Mouse (Mus musculus) forebrain, postnatal 0 days (tissue): ENCODE measurements around the gene Reg2. TPM values are rescaled to one million over a fixed set of nuclear protein-coding genes. Genes with fewer than 3 reads are reported as not detected.

Experiments used
- ATAC-seq: fragments of 200-750 bp; cut with Nextera tagmentation; 2 replicates; pipeline ENCODE4 v1.8.0; 2017; ENCODE audit warnings: mild to moderate bottlenecking, moderate library complexity
- DNase-seq: peaks from one replicate; pipeline ENCODE4 v3.0.0-alpha.2; 2015
- H3K27ac ChIP-seq: fragments of 300-500 bp; sonication (generic); 2 replicates; pipeline ENCODE4 v1.5.1; 2014; ENCODE audit warnings: low read depth, mild to moderate bottlenecking, antibody characterized with exemption, low read length, moderate library complexity, mixed read lengths
- H3K27me3 ChIP-seq: fragments of 300-500 bp; sonication (generic); 2 replicates; pipeline ENCODE4 v1.6.1; 2014; ENCODE audit warnings: mild to moderate bottlenecking, low read length, mixed read lengths; ENCODE audit not compliant: insufficient read depth
- H3K36me3 ChIP-seq: fragments of 300-500 bp; sonication (generic); 2 replicates; pipeline ENCODE4 v1.6.1; 2014; ENCODE audit warnings: mild to moderate bottlenecking, moderate library complexity; ENCODE audit not compliant: insufficient read depth
- H3K4me1 ChIP-seq: fragments of 300-500 bp; sonication (generic); 2 replicates; pipeline ENCODE4 v1.6.1; 2014; ENCODE audit warnings: antibody characterized with exemption; ENCODE audit not compliant: insufficient read depth
- H3K4me2 ChIP-seq: fragments of 300-500 bp; sonication (generic); 2 replicates; pipeline ENCODE4 v1.6.1; 2014; ENCODE audit warnings: low read depth, mild to moderate bottlenecking, moderate library complexity
- H3K4me3 ChIP-seq: fragments of 300-500 bp; sonication (generic); 2 replicates; pipeline ENCODE4 v1.5.1; 2014; ENCODE audit warnings: low read depth, low read length, mixed read lengths
- H3K9ac ChIP-seq: fragments of 300-500 bp; sonication (generic); 2 replicates; pipeline ENCODE4 v1.6.1; 2014; ENCODE audit warnings: mild to moderate bottlenecking
- H3K9me3 ChIP-seq: fragments of 300-500 bp; sonication (generic); 2 replicates; pipeline ENCODE4 v1.6.1; 2016; ENCODE audit warnings: low read length
- CTCF ChIP-seq: sonication (generic); IDR thresholded peaks from 2 replicates; pipeline ENCODE4 v1.5.1; 2016; ENCODE audit warnings: antibody characterized with exemption, control low read depth, low read depth
- WGBS: fragments of 180-500 bp; shearing (Covaris S2); extraction: QIAGEN DNeasy Blood & Tissue Kit; methylation state at CpG from one replicate; pipeline ENCODE4 v1.1.7; 2014; 5-methylcytosine and 5-hydroxymethylcytosine counted together
- polyA plus RNA-seq: library from polyadenylated mRNA; unstranded; fragments of >200 nt; fragmentation: Nextera tagmentation; extraction: Ambion mirVana; gene quantifications from 2 replicates; pipeline ENCODE4 v1.2.1, GENCODE M21; 2015
- total RNA-seq: library from RNA; depleted of rRNA; stranded (reverse); fragments of >200 nt; gene quantifications from 2 replicates; pipeline ENCODE4 v1.2.3, GENCODE M21; 2014; rRNA removed

The Reg2 gene
- total and polyA plus RNA-seq, 2 experiments from 2014 or later = not detected

- Histone ChIP-seq H3K4me2 (no peak overlapping the region), H3K4me1 (no peaks in the 10 kb centered on the region), H3K9ac (no peak overlapping the region), H3K9me3 (no peaks in the 10 kb centered on the region), H3K27me3 (no peaks in the 10 kb centered on the region), H3K4me3 (no peak overlapping the region), H3K27ac (no peak overlapping the region), H3K36me3 (no peaks in the 10 kb centered on the region)
- DNase-seq (no peak), ATAC-seq (no peak)
- WGBS = 90% methylated on average over 3 of the region's 3 CpGs
- TF ChIP-seq CTCF = no peak
Measured at GRCm38 (mm10) chr6:78425497-78425896, 30.1 kb downstream of the Reg2 start.

DNA sequence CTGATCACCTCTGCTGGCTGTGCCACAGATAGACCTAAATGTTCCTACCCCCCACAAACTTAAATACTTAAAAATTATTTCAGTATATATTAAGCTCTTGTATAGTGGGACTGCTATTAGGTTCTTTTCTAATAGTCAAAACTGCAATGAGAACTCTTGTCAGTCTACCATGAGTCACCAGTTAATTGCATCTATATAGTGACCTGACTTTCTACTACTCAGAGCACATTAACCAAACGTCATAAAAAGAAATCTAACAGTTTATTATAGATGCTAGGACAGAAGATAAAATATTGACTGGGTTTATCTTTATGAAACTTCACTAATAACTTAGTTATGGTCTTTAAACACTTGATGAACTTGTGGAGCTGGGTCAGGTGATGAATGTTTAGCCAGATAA lies 51.8 kb downstream of the Reg2 start:
- ATAC-seq = no peak

DNA sequence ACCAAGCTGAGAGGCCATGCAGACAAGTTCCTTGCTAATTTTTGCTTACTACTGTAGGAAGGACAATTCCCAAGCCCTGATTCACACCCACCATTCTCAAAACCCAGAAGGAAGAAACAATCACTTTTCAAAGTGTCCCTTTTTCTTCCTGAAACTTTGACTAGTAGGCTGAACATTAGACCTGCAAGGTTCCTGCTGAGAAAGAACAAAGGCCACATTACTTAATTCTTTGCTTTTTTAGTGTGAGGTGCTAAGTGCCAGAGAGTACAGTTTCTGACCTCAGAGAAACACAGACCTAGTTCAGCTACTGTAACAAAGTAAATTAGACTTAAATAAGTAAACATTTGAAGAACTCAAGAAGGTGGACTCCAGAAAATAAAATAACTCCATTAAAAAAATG lies 53.0 kb downstream of the Reg2 start:
- Histone ChIP-seq H3K4me2 (no peak overlapping the region), H3K9me3 (no peaks in the 10 kb centered on the region), H3K4me1 (no peaks in the 10 kb centered on the region), H3K36me3 (no peaks in the 10 kb centered on the region), H3K27me3 (no peaks in the 10 kb centered on the region), H3K4me3 (no peak overlapping the region), H3K9ac (no peak overlapping the region), H3K27ac (no peak overlapping the region)
- no peak for ATAC-seq
- DNase-seq = no peak
- TF ChIP-seq CTCF = no peak

More for the DNA sequence above, 51.8 kb downstream of the Reg2 start:
- WGBS = 71% methylated on average over 1 of the region's 1 CpGs
- no peak overlapping the region for H3K4me2 ChIP-seq
- no peak overlapping the region for H3K4me3 ChIP-seq
- no peaks in the 10 kb centered on the region for H3K4me1 ChIP-seq
- no peaks in the 10 kb centered on the region for H3K36me3 ChIP-seq
- no peak for TF ChIP-seq CTCF
- no peak overlapping the region for H3K27ac ChIP-seq
- no peaks in the 10 kb centered on the region for H3K9me3 ChIP-seq
- DNase-seq = no peak
- no peaks in the 10 kb centered on the region for H3K27me3 ChIP-seq
- H3K9ac ChIP-seq = no peak overlapping the region

- Histone ChIP-seq H3K4me3 (no peak overlapping the region), H3K27me3 (no peaks in the 10 kb centered on the region), H3K4me1 (no peaks in the 10 kb centered on the region), H3K27ac (no peak overlapping the region), H3K9ac (no peak overlapping the region), H3K4me2 (no peak overlapping the region), H3K9me3 (no peaks in the 10 kb centered on the region), H3K36me3 (no peaks in the 10 kb centered on the region)
- ATAC-seq (no peak), DNase-seq (no peak)
- TF ChIP-seq CTCF = no peak
- WGBS = 93% methylated on average over 2 of the region's 2 CpGs
Measured at GRCm38 (mm10) chr6:78452804-78453203, 57.4 kb downstream of the Reg2 start.

Other genes starting within 250 kb of the Reg2 start
- not detected in 2 replicates for gene Reg3b, start 25.0 kb upstream of the Reg2 start, total RNA-seq
- gene Reg3b, start 25.0 kb upstream of the Reg2 start, polyA plus RNA-seq = not detected in 2 replicates
- not detected in 2 replicates for gene Reg3d, start 16.8 kb upstream of the Reg2 start, total RNA-seq
- gene Reg3d, start 16.8 kb upstream of the Reg2 start, polyA plus RNA-seq = not detected in 2 replicates
- gene Reg3a, start 14.9 kb upstream of the Reg2 start, total RNA-seq = not detected in 2 replicates
- not detected in 2 replicates for gene Reg3a, start 14.9 kb upstream of the Reg2 start, polyA plus RNA-seq
- not detected in 2 replicates for gene Reg1, start 27.1 kb downstream of the Reg2 start, total RNA-seq
- gene Reg1, start 27.1 kb downstream of the Reg2 start, polyA plus RNA-seq = not detected in 2 replicates
- not detected in 2 replicates for gene Reg3g, start 73.2 kb downstream of the Reg2 start, total RNA-seq
- gene Reg3g, start 73.2 kb downstream of the Reg2 start, polyA plus RNA-seq = not detected in 2 replicates